Comparison of ENCODE assay signal across 8 mouse cellular contexts in genomic region chr14:13770686-13771085, GRCm38 (mm10).
DNase-seq lines count a peak whose midpoint lies in the region; ATAC-seq lines count a peak whose summit lies in the region.

No protein-coding gene starts in this region.

- 0 out of 2 replicates have a peak overlapping the region, but pooled peaks have one; percentile 10 for H3K4me2 ChIP-seq in forebrain, embryonic 12.5 days

- intact Hi-C loops in left cerebral cortex, postnatal 4 days (cut with DNase I): no loop called here
- intact Hi-C loops in heart, postnatal 14 days (cut with DNase I): no loop called here

- H3K9ac ChIP-seq in forebrain, embryonic 12.5 days: no peak overlapping the region

- no peaks in the 10 kb centered on the region for H3K36me3 ChIP-seq in forebrain, embryonic 12.5 days (replicated peaks)
- no peaks in the 10 kb centered on the region for H3K36me3 ChIP-seq in limb, embryonic 10.5 days

- peak overlapping the region; percentile 68 for H3K27ac ChIP-seq in forebrain, embryonic 12.5 days
- H3K27ac ChIP-seq in limb, embryonic 10.5 days: peak overlapping the region; percentile 62

- 6% methylated on average over 1 of the region's 1 CpGs for WGBS in forebrain, embryonic 12.5 days
- 5% methylated on average over 1 of the region's 1 CpGs for WGBS in limb, embryonic 10.5 days

- DNase-seq in left cerebral cortex, adult 11 months (ENCODE audit: low spot score): peak; percentile 11
- DNase-seq in left cerebral cortex, postnatal 4 days: no peak
- DNase-seq in limb, embryonic 10.5 days (ENCODE audit: low spot score): peak; percentile 43
- DNase-seq in retina, postnatal 1 day: peak; percentile 63
- no peak for DNase-seq in heart, postnatal 14 days
- no peak for DNase-seq in adrenal gland, adult (ENCODE audit: inconsistent age in 2 of 2, low spot score in 1 of 2)
- DNase-seq in kidney, postnatal 14 days: no peak

- no peaks in the 10 kb centered on the region for H3K9me3 ChIP-seq in forebrain, embryonic 12.5 days
- H3K9me3 ChIP-seq in limb, embryonic 10.5 days (replicated peaks): no peaks in the 10 kb centered on the region

- H3K4me1 ChIP-seq in forebrain, embryonic 12.5 days: peaks cover 15% of the 10 kb centered on the region
- H3K4me1 ChIP-seq in limb, embryonic 10.5 days: peaks cover 14% of the 10 kb centered on the region

- H3K27me3 ChIP-seq in forebrain, embryonic 12.5 days: no peaks in the 10 kb centered on the region
- no peaks in the 10 kb centered on the region for H3K27me3 ChIP-seq in limb, embryonic 10.5 days (ENCODE audit: low read depth, poor library complexity, severe bottlenecking)

- ATAC-seq in forebrain, embryonic 12.5 days (ENCODE audit: low FRiP score): peak; percentile 88

- no peak overlapping the region for H3K4me3 ChIP-seq in forebrain, embryonic 12.5 days (replicated peaks)
- no peak overlapping the region for H3K4me3 ChIP-seq in limb, embryonic 10.5 days

Comparison
In these comparisons a context has a peak if more than half of its experiments do, and no peak if none do; other contexts are left out.
1. DNase-seq: peak in left cerebral cortex, adult 11 months (single experiment), limb, embryonic 10.5 days (single experiment) and retina, postnatal 1 day (single experiment); none in left cerebral cortex, postnatal 4 days (single experiment), heart, postnatal 14 days (0 of 2), adrenal gland, adult (0 of 2) and kidney, postnatal 14 days (single experiment).